Mouse (Mus musculus) stomach, embryonic 15.5 days (tissue): ENCODE measurements around the gene Tmprss5. TPM values are rescaled to one million over a fixed set of nuclear protein-coding genes. Genes with fewer than 3 reads are reported as not detected.
A peak's percentile ranks its signal among the peaks of the same experiment; 100 is the strongest.

Source experiments
- ATAC-seq: fragments of 200-750 bp; cut with Nextera tagmentation; 2 replicates; pipeline ENCODE4 v1.8.0; 2017; ENCODE audit warnings: low read depth, moderate number of reproducible peaks, moderate TSS enrichment; ENCODE audit not compliant: insufficient read depth, low FRiP score
- H3K27ac ChIP-seq: fragments of 300-500 bp; sonication (generic); 2 replicates; pipeline ENCODE4 v1.5.1; 2015; ENCODE audit warnings: mild to moderate bottlenecking, inconsistent platforms
- H3K27me3 ChIP-seq: fragments of 300-500 bp; sonication (generic); replicated peaks from 2 replicates; pipeline ENCODE4 v1.6.1; 2015; ENCODE audit warnings: inconsistent platforms
- H3K36me3 ChIP-seq: fragments of 300-500 bp; sonication (generic); 2 replicates; pipeline ENCODE4 v1.6.1; 2015; ENCODE audit warnings: inconsistent platforms
- H3K4me1 ChIP-seq: fragments of 300-500 bp; sonication (generic); 2 replicates; pipeline ENCODE4 v1.6.1; 2015; ENCODE audit warnings: inconsistent platforms
- H3K4me2 ChIP-seq: fragments of 300-500 bp; sonication (generic); 2 replicates; pipeline ENCODE4 v1.6.1; 2015; ENCODE audit warnings: mild to moderate bottlenecking, inconsistent platforms
- H3K4me3 ChIP-seq: fragments of 300-500 bp; sonication (generic); replicated peaks from 2 replicates; pipeline ENCODE4 v1.5.1; 2015; ENCODE audit warnings: inconsistent platforms
- H3K9ac ChIP-seq: fragments of 300-500 bp; sonication (generic); 2 replicates; pipeline ENCODE4 v1.6.1; 2015; ENCODE audit warnings: inconsistent platforms
- H3K9me3 ChIP-seq: fragments of 300-500 bp; sonication (generic); 2 replicates; pipeline ENCODE4 v1.6.1; 2016; ENCODE audit warnings: inconsistent platforms
- WGBS: fragments of 180-500 bp; shearing (Covaris S2); methylation state at CpG from one replicate; pipeline ENCODE4 v1.1.7; 2015; 5-methylcytosine and 5-hydroxymethylcytosine counted together
- polyA plus RNA-seq: library from polyadenylated mRNA; unstranded; fragments of >200 nt; fragmentation: Nextera tagmentation; extraction: Ambion mirVana; gene quantifications from 2 replicates; pipeline ENCODE4 v1.2.1, GENCODE M21; 2015

Gene Tmprss5
- polyA plus RNA-seq = 3.6 and 4.2 TPM in 2 replicates

DNA sequence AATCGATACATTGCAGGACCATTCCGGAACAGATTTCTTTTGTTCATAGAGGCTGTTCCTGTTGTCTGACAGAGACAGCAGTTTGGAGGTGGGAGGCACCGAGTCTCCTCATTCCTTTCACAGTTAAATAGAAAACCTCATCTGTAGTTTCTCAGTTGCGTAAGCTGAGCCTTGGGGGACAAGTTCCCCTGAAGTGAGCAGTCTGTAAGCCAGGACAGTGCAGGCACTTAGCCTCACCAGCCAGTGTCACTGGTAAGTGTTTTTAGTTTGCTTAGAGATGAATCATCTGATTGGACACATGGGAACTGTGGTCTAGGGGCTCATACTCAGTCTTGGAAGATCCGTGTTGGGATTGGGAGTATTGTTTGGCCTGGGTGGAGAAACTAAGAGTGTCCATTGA lies at the start of gene Tmprss5:
Gene Tmprss5 (plus strand): TSS at position 154 of the 400 bp plus-strand sequence.
- H3K27ac ChIP-seq = no peak within 1 kb of the TSS
- no peak for ATAC-seq
- no peak within 1 kb of the TSS for H3K9ac ChIP-seq
- no peak within 1 kb of the TSS for H3K4me3 ChIP-seq
- no peaks in the 10 kb centered on the region for H3K27me3 ChIP-seq
- H3K4me1 ChIP-seq = no peaks in the 10 kb centered on the region
- WGBS = 53% methylated on average over 5 of the region's 5 CpGs
- no peaks in the 10 kb centered on the region for H3K9me3 ChIP-seq
- H3K4me2 ChIP-seq = no peak within 1 kb of the TSS
- H3K36me3 ChIP-seq = peaks cover 15% of the 10 kb centered on the region; the same call in 1 of the 2 replicates

DNA sequence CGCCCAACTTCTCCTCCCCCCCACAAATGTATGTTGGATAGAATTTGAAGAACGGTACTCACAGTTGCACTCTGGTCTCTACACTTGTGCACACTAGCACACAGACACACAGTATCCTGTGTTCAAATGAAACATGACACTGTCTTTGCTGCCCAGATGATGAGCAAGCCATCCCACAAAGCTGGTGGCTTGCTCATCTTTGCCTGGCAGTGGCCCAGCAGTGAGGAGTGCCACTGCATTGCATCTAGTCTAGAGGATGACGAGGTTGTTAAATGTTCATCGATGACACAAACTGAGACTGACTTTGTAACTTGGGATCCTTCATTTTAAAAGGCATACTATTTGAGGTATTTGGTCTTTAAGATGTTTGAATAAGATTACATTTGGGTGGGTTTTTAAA lies 46.3 kb upstream of the Tmprss5 start:
- H3K9me3 ChIP-seq = no peaks in the 10 kb centered on the region
- ATAC-seq = no peak
- no peak overlapping the region for H3K4me2 ChIP-seq
- no peak overlapping the region for H3K9ac ChIP-seq
- no peaks in the 10 kb centered on the region for H3K27me3 ChIP-seq
- peaks cover 28% of the 10 kb centered on the region for H3K36me3 ChIP-seq
- H3K4me1 ChIP-seq = no peaks in the 10 kb centered on the region
- H3K27ac ChIP-seq = no peak overlapping the region
- 89% methylated on average over 4 of the region's 4 CpGs for WGBS
- H3K4me3 ChIP-seq = no peak overlapping the region

DNA sequence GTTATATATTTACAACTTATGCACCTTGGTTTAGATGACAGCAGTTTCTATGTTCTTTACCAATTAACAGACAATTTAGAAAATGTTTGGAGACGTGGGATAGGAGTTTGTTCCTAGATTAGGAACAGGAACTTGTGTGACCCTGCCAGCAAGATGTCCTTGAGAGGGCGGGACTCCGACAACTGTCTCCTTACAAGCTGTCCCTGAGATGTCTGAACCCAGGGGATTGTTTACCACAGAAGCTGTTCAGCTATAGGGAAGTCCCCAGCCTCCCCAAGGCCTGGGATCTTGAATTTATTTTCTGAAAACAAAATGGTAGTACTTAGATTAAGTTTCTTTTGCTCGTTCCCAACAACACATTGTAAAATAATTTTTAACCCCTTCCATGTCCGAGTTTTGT lies 30.2 kb upstream of the Tmprss5 start:
- Histone ChIP-seq H3K36me3 (no peaks in the 10 kb centered on the region), H3K27ac (no peak overlapping the region), H3K9ac (no peak overlapping the region), H3K9me3 (no peaks in the 10 kb centered on the region), H3K4me3 (no peak overlapping the region), H3K4me1 (peaks cover 3% of the 10 kb centered on the region; the same call in 1 of the 2 replicates), H3K4me2 (no peak overlapping the region), H3K27me3 (no peaks in the 10 kb centered on the region)
- WGBS = 71% methylated on average over 5 of the region's 5 CpGs
- no peak for ATAC-seq

DNA sequence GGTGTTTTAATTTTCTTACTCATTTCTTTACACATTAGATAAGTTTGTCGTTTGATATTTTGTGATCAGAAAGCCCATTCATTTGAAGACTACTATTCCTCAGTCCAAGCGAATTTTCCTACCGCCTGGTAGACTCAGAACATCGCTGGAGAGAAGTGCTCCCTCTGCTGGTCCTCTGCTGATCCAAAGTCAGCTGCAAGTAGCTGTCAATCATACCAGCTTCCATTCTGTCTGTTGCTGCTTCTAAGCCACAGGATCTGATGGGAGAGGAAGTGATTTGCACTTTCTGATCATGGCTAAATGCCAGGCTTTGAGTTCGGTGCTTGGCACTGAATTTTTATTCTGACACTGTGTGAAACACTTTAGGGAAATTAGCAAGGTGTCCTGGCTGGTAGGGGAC lies 29.7 kb upstream of the Tmprss5 start:
- Histone ChIP-seq H3K36me3 (no peaks in the 10 kb centered on the region), H3K27ac (no peak overlapping the region), H3K9ac (no peak overlapping the region), H3K9me3 (no peaks in the 10 kb centered on the region), H3K4me3 (no peak overlapping the region), H3K4me2 (no peak overlapping the region), H3K27me3 (no peaks in the 10 kb centered on the region), H3K4me1 (peaks cover 3% of the 10 kb centered on the region; the same call in 1 of the 2 replicates)
- 12% methylated on average over 5 of the region's 5 CpGs for WGBS
- ATAC-seq = no peak

DNA sequence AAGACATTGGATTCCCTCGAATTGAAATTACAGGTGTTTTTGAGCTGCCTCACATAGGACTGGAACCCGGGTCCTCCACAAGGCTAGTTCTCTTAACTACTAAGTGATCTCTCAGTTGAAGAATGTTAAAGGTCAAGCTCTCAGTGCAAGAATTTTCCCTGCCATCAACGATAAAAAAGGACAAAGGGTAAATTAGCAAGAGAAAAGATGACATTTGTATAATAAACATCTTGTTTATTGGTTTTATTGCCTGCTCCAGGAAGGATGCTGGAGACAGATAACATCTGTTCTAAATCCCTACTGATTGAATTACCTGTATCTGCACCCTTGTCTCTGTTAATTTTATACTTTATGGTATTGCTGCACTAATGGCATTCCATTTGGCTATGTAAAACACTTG lies 27.0 kb upstream of the Tmprss5 start:
- Histone ChIP-seq H3K4me3 (no peak overlapping the region), H3K4me2 (no peak overlapping the region), H3K36me3 (no peaks in the 10 kb centered on the region), H3K27me3 (no peaks in the 10 kb centered on the region), H3K9ac (no peak overlapping the region), H3K4me1 (peaks cover 3% of the 10 kb centered on the region; the same call in 1 of the 2 replicates), H3K27ac (no peak overlapping the region), H3K9me3 (no peaks in the 10 kb centered on the region)
- 73% methylated on average over 3 of the region's 3 CpGs for WGBS
- ATAC-seq = no peak

DNA sequence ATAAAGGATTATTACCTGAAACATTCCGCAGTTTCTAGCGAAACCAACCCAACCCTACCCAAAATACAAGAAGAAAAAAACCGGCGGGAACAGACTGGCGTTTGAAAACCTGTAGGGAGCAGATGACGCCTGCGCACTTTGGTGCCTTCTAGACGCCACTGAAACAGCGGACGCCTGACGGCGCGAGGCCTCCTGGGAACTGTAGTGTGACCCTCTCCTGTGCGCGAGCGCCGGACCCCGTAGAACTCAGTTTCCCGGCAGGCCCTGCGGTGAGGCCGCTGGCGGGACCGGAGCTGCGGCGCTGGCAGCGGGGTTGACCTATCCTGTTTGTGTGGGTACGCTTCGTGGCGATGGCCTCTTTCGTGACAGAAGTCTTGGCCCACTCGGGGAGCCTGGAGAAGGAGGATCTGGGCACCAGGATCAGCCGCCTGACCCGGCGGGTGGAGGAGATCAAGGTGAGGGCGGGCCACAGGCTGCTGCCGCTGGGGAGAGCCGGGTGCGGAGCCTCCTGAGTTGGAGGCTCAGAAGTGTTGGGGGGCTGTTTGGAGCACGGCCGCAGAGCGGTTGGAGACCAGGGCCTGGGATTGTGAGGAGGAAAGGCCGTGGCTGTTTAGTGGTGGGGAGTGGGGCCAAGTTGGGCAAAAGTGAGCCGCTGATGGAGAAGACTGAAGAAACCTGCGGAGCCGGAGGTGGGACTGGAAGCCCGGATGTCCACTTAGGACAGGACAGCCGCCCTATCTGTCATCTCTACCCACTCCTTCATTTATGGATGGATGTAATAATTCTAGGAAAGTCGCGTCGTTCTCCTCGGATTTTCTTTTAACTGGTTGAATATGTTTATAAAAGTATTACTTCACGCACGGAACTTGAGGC lies 25.5 kb upstream of the Tmprss5 start, which contains the start of gene Zw10:
Gene Zw10 (plus strand): TSS at position 281 of the 873 bp plus-strand sequence.
- peaks cover 3% of the 10 kb centered on the region; the same call in 1 of the 2 replicates for H3K4me1 ChIP-seq
- peak within 1 kb of the TSS; percentile 55 for H3K4me2 ChIP-seq
- peak; percentile 99 for ATAC-seq
- peaks cover 2% of the 10 kb centered on the region; the same call in 1 of the 2 replicates for H3K36me3 ChIP-seq
- under 1% methylated on average over 53 of the region's 53 CpGs for WGBS
- H3K27me3 ChIP-seq = no peaks in the 10 kb centered on the region
- H3K4me3 ChIP-seq = peak within 1 kb of the TSS; percentile 78
- no peaks in the 10 kb centered on the region for H3K9me3 ChIP-seq
- H3K9ac ChIP-seq = peak within 1 kb of the TSS; percentile 64; the same call in 1 of the 2 replicates
- H3K27ac ChIP-seq = peak within 1 kb of the TSS; percentile 63

DNA sequence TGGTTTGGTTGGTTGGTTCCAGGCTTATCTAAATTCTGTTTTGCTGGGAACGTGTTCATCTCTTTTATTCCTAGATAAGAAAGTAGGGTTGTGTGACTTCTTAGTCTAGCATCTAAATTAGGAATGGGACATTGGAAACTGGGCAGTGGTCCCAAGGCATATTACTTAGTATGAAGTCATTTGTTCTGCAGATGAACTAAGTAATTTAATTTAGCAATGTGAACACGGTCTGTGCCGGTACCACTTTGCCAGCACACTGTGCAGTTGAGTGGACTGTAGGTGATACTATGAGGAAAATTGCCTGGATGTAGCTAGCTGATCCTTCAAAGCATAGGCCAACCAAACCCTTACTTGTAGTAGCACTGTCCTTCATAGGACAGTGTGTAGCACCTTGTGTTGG lies 4.2 kb upstream of the Tmprss5 start:
- H3K36me3 ChIP-seq = peaks cover 32% of the 10 kb centered on the region
- no peaks in the 10 kb centered on the region for H3K4me1 ChIP-seq
- no peaks in the 10 kb centered on the region for H3K9me3 ChIP-seq
- H3K4me2 ChIP-seq = no peak overlapping the region
- 94% methylated on average over 3 of the region's 3 CpGs for WGBS
- no peak overlapping the region for H3K27ac ChIP-seq
- no peak overlapping the region for H3K4me3 ChIP-seq
- no peak for ATAC-seq
- H3K27me3 ChIP-seq = no peaks in the 10 kb centered on the region
- no peak overlapping the region for H3K9ac ChIP-seq

DNA sequence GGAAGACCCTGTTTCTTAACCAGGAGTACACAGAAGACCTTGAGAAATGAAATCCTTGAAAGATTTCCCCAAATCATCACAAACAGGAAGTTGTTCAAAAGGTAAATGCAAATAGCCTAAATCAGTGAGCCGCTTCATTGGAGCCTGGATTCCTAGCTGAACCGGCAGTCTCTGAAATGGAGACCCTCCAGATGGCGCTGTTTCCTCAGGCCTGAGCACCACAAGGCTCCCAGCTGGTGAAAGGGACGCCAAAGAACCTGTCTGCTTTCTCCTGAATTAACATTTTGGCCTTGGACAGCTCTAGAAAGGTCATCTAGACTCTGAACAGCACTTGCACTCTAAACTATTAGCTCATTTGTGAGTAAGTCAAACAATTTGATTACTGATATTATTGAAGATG lies 501 bp downstream of the Tmprss5 start:
- Histone ChIP-seq H3K4me1 (no peaks in the 10 kb centered on the region), H3K27me3 (no peaks in the 10 kb centered on the region), H3K9ac (no peak overlapping the region), H3K9me3 (no peaks in the 10 kb centered on the region), H3K4me3 (no peak overlapping the region), H3K27ac (no peak overlapping the region), H3K36me3 (peaks cover 15% of the 10 kb centered on the region; the same call in 1 of the 2 replicates), H3K4me2 (no peak overlapping the region)
- ATAC-seq = no peak
- WGBS = 11% methylated on average over 4 of the region's 4 CpGs

DNA sequence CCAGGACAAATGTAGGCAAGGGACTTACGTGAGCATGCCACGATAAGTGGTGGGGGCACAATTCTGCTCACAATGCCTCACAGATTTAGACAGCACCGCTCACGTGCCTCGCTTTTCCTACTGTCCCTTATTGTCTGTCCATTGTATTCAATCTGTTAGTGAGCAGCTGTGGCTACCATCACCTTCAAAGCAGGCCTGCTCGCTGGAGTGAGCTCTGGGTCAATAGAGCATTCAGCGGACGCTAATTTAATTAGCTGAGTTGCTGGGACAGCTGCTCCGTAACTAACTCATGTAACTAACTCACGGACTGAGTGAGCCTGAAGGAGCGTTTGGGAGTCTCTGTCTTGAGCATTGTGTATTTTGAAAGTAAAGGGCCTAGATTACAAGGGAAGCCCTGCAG lies 6.3 kb downstream of the Tmprss5 start:
- H3K4me2 ChIP-seq = no peak overlapping the region
- H3K4me3 ChIP-seq = no peak overlapping the region
- ATAC-seq = no peak
- no peak overlapping the region for H3K9ac ChIP-seq
- H3K27ac ChIP-seq = no peak overlapping the region
- H3K36me3 ChIP-seq = no peaks in the 10 kb centered on the region
- H3K9me3 ChIP-seq = no peaks in the 10 kb centered on the region
- 70% methylated on average over 11 of the region's 11 CpGs for WGBS
- H3K27me3 ChIP-seq = no peaks in the 10 kb centered on the region
- no peaks in the 10 kb centered on the region for H3K4me1 ChIP-seq

DNA sequence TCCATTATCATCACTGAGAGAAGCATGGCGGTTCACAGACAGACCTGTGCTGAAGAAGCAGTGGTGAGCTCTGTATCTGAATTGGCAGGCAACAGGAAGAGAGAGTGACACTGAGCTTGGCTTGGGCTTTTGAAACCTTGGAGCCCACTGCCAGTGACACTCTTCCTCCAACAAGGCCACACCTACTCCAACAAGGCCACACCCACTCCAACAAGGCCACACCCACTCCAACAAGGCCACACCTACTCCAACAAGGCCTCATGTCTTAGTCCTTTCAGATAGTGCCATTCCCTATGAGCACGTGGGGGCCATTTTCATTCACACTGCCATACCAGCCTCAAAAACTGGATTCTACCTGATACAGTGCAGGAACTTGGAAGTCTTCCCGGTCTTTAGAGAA lies 17.8 kb downstream of the Tmprss5 start:
- Histone ChIP-seq H3K4me2 (no peak overlapping the region), H3K27ac (no peak overlapping the region), H3K27me3 (no peaks in the 10 kb centered on the region), H3K9me3 (no peaks in the 10 kb centered on the region), H3K4me1 (0 out of 2 replicates have a peak, but pooled peaks cover 6% of the 10 kb centered on the region), H3K36me3 (no peaks in the 10 kb centered on the region), H3K4me3 (no peak overlapping the region), H3K9ac (no peak overlapping the region)
- ATAC-seq = no peak
- 91% methylated on average over 3 of the region's 3 CpGs for WGBS

DNA sequence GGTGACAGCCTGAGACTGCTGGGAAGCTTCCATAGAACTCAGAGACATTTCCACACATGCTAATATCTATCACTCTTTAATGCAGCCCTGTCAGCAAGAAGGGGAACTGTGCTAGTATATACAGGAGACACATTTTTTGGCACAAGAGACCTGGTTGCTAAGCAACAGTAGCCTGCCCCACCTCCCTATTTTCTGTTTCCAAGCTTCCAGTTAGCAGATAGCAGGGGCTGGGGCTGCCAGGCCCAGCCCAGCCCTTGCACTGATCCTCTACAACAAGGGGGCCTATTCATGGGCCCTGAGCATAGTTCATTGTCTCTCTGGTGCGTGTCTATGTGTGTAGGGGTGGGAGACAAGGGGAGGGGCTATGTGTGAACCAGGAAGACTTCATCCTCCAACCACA lies 21.3 kb downstream of the Tmprss5 start:
- Histone ChIP-seq H3K36me3 (no peaks in the 10 kb centered on the region), H3K27ac (no peak overlapping the region), H3K9ac (no peak overlapping the region), H3K9me3 (no peaks in the 10 kb centered on the region), H3K27me3 (no peaks in the 10 kb centered on the region), H3K4me3 (no peak overlapping the region), H3K4me2 (no peak overlapping the region), H3K4me1 (0 out of 2 replicates have a peak, but pooled peaks cover 6% of the 10 kb centered on the region)
- WGBS = 17% methylated on average over 1 of the region's 1 CpGs
- ATAC-seq = peak; percentile 82; the same call in 1 of the 2 replicates

DNA sequence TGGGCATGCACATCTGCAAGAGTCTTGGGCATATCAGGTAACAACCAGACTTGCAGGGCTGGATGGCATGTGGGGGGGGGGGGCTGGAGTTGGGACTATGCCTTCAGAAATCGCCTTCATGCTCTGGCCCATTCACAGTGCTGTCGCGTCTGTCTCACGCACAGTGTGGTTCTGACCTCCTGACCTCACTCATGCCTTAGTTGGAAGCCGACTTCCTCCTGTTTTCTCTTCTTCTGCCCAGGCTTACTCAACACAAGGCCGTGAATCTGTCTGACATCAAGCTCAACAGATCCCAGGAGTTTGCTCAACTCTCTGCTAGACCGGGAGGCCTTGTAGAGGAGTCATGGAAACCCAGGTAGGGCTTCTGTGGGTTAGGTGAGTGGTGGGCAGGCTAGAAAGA lies 28.0 kb downstream of the Tmprss5 start:
- no peak overlapping the region for H3K9ac ChIP-seq
- H3K4me2 ChIP-seq = no peak overlapping the region
- no peak for ATAC-seq
- no peaks in the 10 kb centered on the region for H3K9me3 ChIP-seq
- 59% methylated on average over 7 of the region's 7 CpGs for whole genome bisulfite sequencing
- H3K27me3 ChIP-seq = no peaks in the 10 kb centered on the region
- H3K27ac ChIP-seq = no peak overlapping the region
- H3K4me1 ChIP-seq = peaks cover 14% of the 10 kb centered on the region; the same call in 1 of the 2 replicates
- H3K4me3 ChIP-seq = no peak overlapping the region
- no peaks in the 10 kb centered on the region for H3K36me3 ChIP-seq
